Mouse (Mus musculus) layer of hippocampus, adult 9-10 months (tissue): ENCODE results near the gene H2afy2.

Source experiments
- DNase-seq: peaks from one replicate; pipeline ENCODE4 v3.0.0; 2022; ENCODE audit warnings: low spot score

H2afy2 gene

GRCm38 (mm10) chr10:61783621-61784251, at the start of gene H2afy2:
TSS of gene H2afy2 (minus strand) at chr10:61784147.
- DNase-seq: no peak

- no peak for DNase-seq
Observed at GRCm38 (mm10) chr10:61832713-61833112, 48.8 kb upstream of the H2afy2 start.

GRCm38 (mm10) chr10:61831741-61832140, 47.8 kb upstream of the H2afy2 start:
- DNase-seq: no peak

- DNase-seq: no peak
Observed at GRCm38 (mm10) chr10:61831251-61831650, 47.3 kb upstream of the H2afy2 start.

GRCm38 (mm10) chr10:61830817-61831216, 46.9 kb upstream of the H2afy2 start:
- no peak for DNase-seq

- no peak for DNase-seq
Observed at GRCm38 (mm10) chr10:61829046-61829445, 45.1 kb upstream of the H2afy2 start.

GRCm38 (mm10) chr10:61827950-61828936, 44.3 kb upstream of the H2afy2 start:
- no peak for DNase-seq

GRCm38 (mm10) chr10:61826753-61827435, 42.9 kb upstream of the H2afy2 start:
- DNase-seq: no peak

GRCm38 (mm10) chr10:61825979-61826752, 42.2 kb upstream of the H2afy2 start:
- no peak for DNase-seq

GRCm38 (mm10) chr10:61825536-61825935, 41.6 kb upstream of the H2afy2 start:
- no peak for DNase-seq

GRCm38 (mm10) chr10:61823731-61824115, 39.8 kb upstream of the H2afy2 start:
- DNase-seq: no peak

- DNase-seq: no peak
Observed at GRCm38 (mm10) chr10:61822968-61823730, 39.2 kb upstream of the H2afy2 start.

- no peak for DNase-seq
Observed at GRCm38 (mm10) chr10:61820050-61820449, 36.1 kb upstream of the H2afy2 start.

- no peak for DNase-seq
Observed at GRCm38 (mm10) chr10:61811987-61812386, 28.0 kb upstream of the H2afy2 start.

GRCm38 (mm10) chr10:61798133-61798576, 14.2 kb upstream of the H2afy2 start:
- DNase-seq: no peak

GRCm38 (mm10) chr10:61795458-61795857, 11.5 kb upstream of the H2afy2 start:
- DNase-seq: no peak

- no peak for DNase-seq
Observed at GRCm38 (mm10) chr10:61794971-61795370, 11.0 kb upstream of the H2afy2 start.

GRCm38 (mm10) chr10:61793015-61793414, 9.1 kb upstream of the H2afy2 start:
- no peak for DNase-seq

- DNase-seq: no peak
Observed at GRCm38 (mm10) chr10:61788499-61788898, 4.6 kb upstream of the H2afy2 start.

GRCm38 (mm10) chr10:61787541-61788313, 3.8 kb upstream of the H2afy2 start:
- DNase-seq: no peak
